Mouse (Mus musculus): ENCODE measurements at regions not wholly inside any gene's neighbourhood (a gene's known extent, or its start where the extent isn't known, plus 50 kb on each side); places are given as distances from the start of the nearest gene placed in this dataset.

- Histone ChIP-seq H3K4me3 (replicated peaks; ENCODE audit: insufficient read depth, low read depth, low read length) (no peak overlapping the region), H3K27me3 (ENCODE audit: control insufficient read depth, insufficient read depth, low read length) (no peaks in the 10 kb centered on the region), H3K27ac (ENCODE audit: insufficient read depth, low read length) (no peak overlapping the region), H3K4me1 (ENCODE audit: control insufficient read depth, insufficient read depth, low read length) (no peaks in the 10 kb centered on the region)
- TF ChIP-seq POLR2A (IDR thresholded peaks at IDR 0.05; ENCODE audit: borderline replicate concordance, insufficient read depth, low read length) (no peak), CTCF (IDR thresholded peaks at IDR 0.05; ENCODE audit: borderline replicate concordance, insufficient read depth, low read depth, low read length) (no peak)
- no peak for DNase-seq
Observed at GRCm38 (mm10) chr3:47197584-47197983, 749.6 kb upstream of the Pabpc4l start.

DNA sequence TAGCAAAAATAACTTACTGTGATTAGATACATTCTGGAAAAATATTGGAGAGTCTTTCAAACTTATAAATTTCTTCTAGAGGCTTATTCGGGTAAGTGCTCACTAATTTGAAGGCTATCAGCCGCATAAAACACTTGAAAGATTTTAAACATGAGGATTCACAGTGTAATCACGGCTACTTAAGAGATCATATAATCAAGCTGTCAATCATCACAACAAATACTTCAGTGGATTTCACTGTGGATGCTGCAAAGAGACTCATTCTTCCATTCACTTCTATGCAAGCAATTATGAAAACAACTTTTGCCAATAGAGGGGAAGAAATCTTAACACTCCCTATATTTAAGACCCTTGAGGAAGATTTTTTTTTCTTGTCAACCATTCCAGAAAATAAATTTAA, 736.2 kb upstream of the Pabpc4l start:
- no peak for DNase-seq
- H3K27me3 ChIP-seq (ENCODE audit: control insufficient read depth, insufficient read depth, low read length): no peaks in the 10 kb centered on the region
- H3K4me3 ChIP-seq (replicated peaks; ENCODE audit: insufficient read depth, low read depth, low read length): no peak overlapping the region
- H3K4me1 ChIP-seq (ENCODE audit: control insufficient read depth, insufficient read depth, low read length): no peaks in the 10 kb centered on the region
- H3K27ac ChIP-seq (ENCODE audit: insufficient read depth, low read length): no peak overlapping the region
- whole genome bisulfite sequencing: 66% methylated on average over 3 of the region's 3 CpGs
- no peak for TF ChIP-seq CTCF (IDR thresholded peaks at IDR 0.05; ENCODE audit: borderline replicate concordance, insufficient read depth, low read depth, low read length)
- TF ChIP-seq POLR2A (IDR thresholded peaks at IDR 0.05; ENCODE audit: borderline replicate concordance, insufficient read depth, low read length): no peak

DNA sequence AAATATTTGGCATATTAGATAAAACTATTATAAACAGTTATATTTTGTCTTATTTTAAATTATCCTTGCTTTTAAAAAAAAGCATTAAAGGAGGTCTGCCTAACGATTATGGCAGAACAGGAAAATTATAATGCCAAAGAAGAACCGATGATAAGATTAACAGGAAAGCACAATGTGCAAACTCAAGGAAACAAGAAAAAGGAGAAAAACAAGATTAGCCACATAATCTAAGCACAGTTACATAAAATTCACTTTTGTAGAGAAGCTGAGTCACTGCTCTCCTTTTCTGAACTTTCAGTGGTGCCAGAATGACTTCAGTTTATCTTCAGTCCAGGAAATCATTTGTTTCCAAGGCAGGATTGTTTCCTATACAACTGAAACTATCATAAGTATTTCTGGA, 734.7 kb upstream of the Pabpc4l start:
- Histone ChIP-seq H3K4me3 (replicated peaks; ENCODE audit: insufficient read depth, low read depth, low read length) (no peak overlapping the region), H3K4me1 (ENCODE audit: control insufficient read depth, insufficient read depth, low read length) (no peaks in the 10 kb centered on the region), H3K27me3 (ENCODE audit: control insufficient read depth, insufficient read depth, low read length) (no peaks in the 10 kb centered on the region), H3K27ac (ENCODE audit: insufficient read depth, low read length) (no peak overlapping the region)
- TF ChIP-seq POLR2A (IDR thresholded peaks at IDR 0.05; ENCODE audit: borderline replicate concordance, insufficient read depth, low read length) (no peak), CTCF (IDR thresholded peaks at IDR 0.05; ENCODE audit: borderline replicate concordance, insufficient read depth, low read depth, low read length) (no peak)
- WGBS: 97% methylated on average over 2 of the region's 2 CpGs
- no peak for DNase-seq

- 84% methylated on average over 1 of the region's 1 CpGs for WGBS
- Histone ChIP-seq H3K4me1 (ENCODE audit: control insufficient read depth, insufficient read depth, low read length) (no peaks in the 10 kb centered on the region), H3K4me3 (replicated peaks; ENCODE audit: insufficient read depth, low read depth, low read length) (no peak overlapping the region), H3K27ac (ENCODE audit: insufficient read depth, low read length) (no peak overlapping the region), H3K27me3 (ENCODE audit: control insufficient read depth, insufficient read depth, low read length) (no peaks in the 10 kb centered on the region)
- no peak for DNase-seq
- TF ChIP-seq CTCF (IDR thresholded peaks at IDR 0.05; ENCODE audit: borderline replicate concordance, insufficient read depth, low read depth, low read length) (no peak), POLR2A (IDR thresholded peaks at IDR 0.05; ENCODE audit: borderline replicate concordance, insufficient read depth, low read length) (no peak)
Observed at GRCm38 (mm10) chr3:47180377-47180776, 732.4 kb upstream of the Pabpc4l start.
